Mouse (Mus musculus): ENCODE data around the gene Gpr176. TPM values are rescaled to one million over a fixed set of nuclear protein-coding genes. Genes with fewer than 3 reads are reported as not detected.

The Gpr176 gene
- polyA plus RNA-seq, 1 experiment, result 4.7 TPM

DNA sequence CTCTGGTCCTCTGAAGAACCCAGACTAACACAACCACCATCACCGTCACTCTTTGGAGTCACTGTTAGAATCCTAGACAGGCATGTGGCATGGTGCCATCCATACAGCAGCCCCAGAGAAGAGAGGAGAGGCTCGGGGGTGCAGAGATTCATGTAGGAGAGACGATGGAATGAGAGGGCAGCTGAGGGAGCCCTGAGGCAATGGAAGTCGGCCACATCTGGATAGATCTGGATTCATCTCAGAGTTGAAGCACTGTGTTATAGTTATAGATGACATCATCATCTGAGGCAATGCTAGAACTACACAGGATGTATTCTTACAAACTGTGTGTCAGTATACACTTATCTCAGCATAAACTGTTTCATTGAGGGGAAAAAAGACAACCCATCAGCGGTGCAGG lies 54.0 kb downstream of the Gpr176 start:
- H3ac ChIP-seq (ENCODE audit: control insufficient read depth, insufficient read length, low read depth), result no peak overlapping the region
- TF ChIP-seq CTCF (IDR thresholded peaks at IDR 0.05; ENCODE audit: control insufficient read depth, insufficient read depth, insufficient read length), result no peak
- TF ChIP-seq MAX (IDR thresholded peaks at IDR 0.05), result no peak
- TF ChIP-seq FOSL1 (IDR thresholded peaks at IDR 0.05; ENCODE audit: insufficient read depth, low read length, poor library complexity, severe bottlenecking), result no peak
- no peaks in the 10 kb centered on the region for H3K36me3 ChIP-seq (ENCODE audit: control insufficient read depth, insufficient read depth)
- H3K4me3 ChIP-seq (ENCODE audit: insufficient read depth, poor library complexity, severe bottlenecking), result no peak overlapping the region
- no peaks in the 10 kb centered on the region for H3K79me3 ChIP-seq (ENCODE audit: low read depth)
- H3K27me3 ChIP-seq (ENCODE audit: control insufficient read depth, insufficient read depth, insufficient read length), result no peaks in the 10 kb centered on the region
- H3K79me2 ChIP-seq (ENCODE audit: control insufficient read depth, insufficient read depth), result no peaks in the 10 kb centered on the region

DNA sequence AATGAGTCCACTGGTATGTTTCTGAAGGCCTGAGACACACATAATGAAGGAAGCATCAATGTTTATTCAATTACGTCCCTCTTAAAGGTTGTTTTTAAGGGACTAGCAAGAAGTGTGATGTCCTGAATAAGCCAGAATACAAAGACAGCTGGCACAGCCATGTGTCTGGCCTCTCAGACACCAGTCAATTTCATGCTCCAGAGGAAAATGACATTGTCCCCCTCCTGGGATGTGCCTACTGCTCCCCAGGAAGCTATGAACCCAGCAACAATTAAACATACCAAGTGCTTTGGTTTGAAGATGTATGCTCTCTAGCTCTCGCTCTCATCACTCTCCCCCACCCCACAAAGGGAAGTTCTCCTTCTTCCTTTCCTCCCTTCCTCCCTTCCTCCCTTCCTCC lies 56.3 kb downstream of the Gpr176 start:
- Histone ChIP-seq H3K36me3 (ENCODE audit: control insufficient read depth, insufficient read depth) (no peaks in the 10 kb centered on the region), H3K4me3 (ENCODE audit: insufficient read depth, poor library complexity, severe bottlenecking) (no peak overlapping the region), H3K27me3 (ENCODE audit: control insufficient read depth, insufficient read depth, insufficient read length) (no peaks in the 10 kb centered on the region), H3K79me2 (ENCODE audit: control insufficient read depth, insufficient read depth) (no peaks in the 10 kb centered on the region), H3K79me3 (ENCODE audit: low read depth) (no peaks in the 10 kb centered on the region), H3ac (ENCODE audit: control insufficient read depth, insufficient read length, low read depth) (no peak overlapping the region)
- no peak for TF ChIP-seq CEBPB (IDR thresholded peaks at IDR 0.05; ENCODE audit: low read depth)
- no peak for TF ChIP-seq CTCF (IDR thresholded peaks at IDR 0.05; ENCODE audit: control insufficient read depth, insufficient read depth, insufficient read length)
- no peak for TF ChIP-seq MAX (IDR thresholded peaks at IDR 0.05)
- TF ChIP-seq MYOD1 (IDR thresholded peaks at IDR 0.05; ENCODE audit: control insufficient read depth, insufficient read length, low read depth), result no peak
- TF ChIP-seq USF1 (IDR thresholded peaks at IDR 0.05; ENCODE audit: low read depth), result no peak
- no peak for TF ChIP-seq MYOG (IDR thresholded peaks at IDR 0.05; ENCODE audit: control insufficient read depth, extremely low read depth, insufficient read length)
- TF ChIP-seq FOSL1 (IDR thresholded peaks at IDR 0.05; ENCODE audit: insufficient read depth, low read length, poor library complexity, severe bottlenecking), result no peak

DNA sequence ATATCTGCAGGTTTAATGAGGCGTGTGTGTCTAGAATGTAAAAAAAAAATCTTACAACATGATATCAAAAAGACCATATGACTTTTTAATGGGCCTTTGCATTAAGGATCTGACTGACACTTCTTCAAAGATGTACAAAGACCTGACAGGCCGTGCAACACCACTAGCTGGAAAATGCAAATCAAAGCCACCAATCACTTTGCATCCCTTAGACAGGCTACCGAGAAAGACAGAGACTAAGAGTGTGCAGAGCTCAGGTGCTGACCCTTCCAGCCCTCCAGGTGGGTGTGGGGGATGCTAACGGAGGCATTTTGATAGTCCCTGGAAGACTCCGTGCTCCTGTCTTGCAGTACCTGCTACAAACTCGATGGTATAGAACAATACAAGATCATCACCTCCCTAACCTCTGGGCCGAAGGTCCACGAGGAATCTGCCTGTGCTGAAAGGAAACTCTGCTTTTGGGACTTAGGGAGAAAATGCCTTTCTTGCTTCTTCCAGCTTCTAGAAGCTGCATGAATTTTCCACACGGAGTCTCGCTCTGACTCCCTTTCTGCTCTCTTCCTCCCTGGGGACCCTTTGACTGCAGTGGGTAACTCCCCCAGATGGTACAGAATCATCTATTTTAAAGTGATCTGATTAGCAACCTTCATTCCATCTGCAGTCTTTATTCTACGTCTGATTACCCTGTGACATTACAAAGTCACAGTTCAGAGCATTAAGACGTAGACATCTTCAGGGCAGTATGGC lies 57.4 kb downstream of the Gpr176 start:
- Histone ChIP-seq H3K27me3 (ENCODE audit: control insufficient read depth, insufficient read depth, insufficient read length) (no peaks in the 10 kb centered on the region), H3K4me3 (ENCODE audit: insufficient read depth, poor library complexity, severe bottlenecking) (no peak overlapping the region), H3K36me3 (ENCODE audit: control insufficient read depth, insufficient read depth) (no peaks in the 10 kb centered on the region), H3ac (ENCODE audit: control insufficient read depth, insufficient read length, low read depth) (no peak overlapping the region), H3K79me2 (ENCODE audit: control insufficient read depth, insufficient read depth) (no peaks in the 10 kb centered on the region), H3K79me3 (ENCODE audit: low read depth) (no peaks in the 10 kb centered on the region)
- TF ChIP-seq MYOG (IDR thresholded peaks at IDR 0.05; ENCODE audit: control insufficient read depth, extremely low read depth, insufficient read length), result no peak
- TF ChIP-seq FOSL1 (IDR thresholded peaks at IDR 0.05; ENCODE audit: insufficient read depth, low read length, poor library complexity, severe bottlenecking), result no peak
- TF ChIP-seq CTCF (IDR thresholded peaks at IDR 0.05; ENCODE audit: control insufficient read depth, insufficient read depth, insufficient read length), result no peak

GRCm38 (mm10) chr2:118307561-118307960 lies 65.7 kb downstream of the Gpr176 start:
- Histone ChIP-seq H3K4me3 (ENCODE audit: insufficient read depth, poor library complexity, severe bottlenecking) (no peak overlapping the region), H3ac (ENCODE audit: control insufficient read depth, insufficient read length, low read depth) (no peak overlapping the region), H3K27me3 (ENCODE audit: control insufficient read depth, insufficient read depth, insufficient read length) (no peaks in the 10 kb centered on the region), H3K36me3 (ENCODE audit: control insufficient read depth, insufficient read depth) (no peaks in the 10 kb centered on the region), H3K79me3 (ENCODE audit: low read depth) (no peaks in the 10 kb centered on the region), H3K79me2 (ENCODE audit: control insufficient read depth, insufficient read depth) (no peaks in the 10 kb centered on the region)
- TF ChIP-seq MAX (IDR thresholded peaks at IDR 0.05), result no peak
- TF ChIP-seq MYOD1 (IDR thresholded peaks at IDR 0.05; ENCODE audit: control insufficient read depth, insufficient read length, low read depth), result no peak
- no peak for TF ChIP-seq FOSL1 (IDR thresholded peaks at IDR 0.05; ENCODE audit: insufficient read depth, low read length, poor library complexity, severe bottlenecking)
- TF ChIP-seq MYOG (IDR thresholded peaks at IDR 0.05; ENCODE audit: control insufficient read depth, extremely low read depth, insufficient read length), result no peak
- no peak for TF ChIP-seq CEBPB (IDR thresholded peaks at IDR 0.05; ENCODE audit: low read depth)
- no peak for TF ChIP-seq USF1 (IDR thresholded peaks at IDR 0.05; ENCODE audit: low read depth)
- no peak for TF ChIP-seq CTCF (IDR thresholded peaks at IDR 0.05; ENCODE audit: control insufficient read depth, insufficient read depth, insufficient read length)

- no peak overlapping the region for H3K4me3 ChIP-seq (ENCODE audit: insufficient read depth, poor library complexity, severe bottlenecking)
- TF ChIP-seq MYOG (IDR thresholded peaks at IDR 0.05; ENCODE audit: control insufficient read depth, extremely low read depth, insufficient read length), result no peak
- no peak for TF ChIP-seq CTCF (IDR thresholded peaks at IDR 0.05; ENCODE audit: control insufficient read depth, insufficient read depth, insufficient read length)
- no peak for TF ChIP-seq MYOD1 (IDR thresholded peaks at IDR 0.05; ENCODE audit: control insufficient read depth, insufficient read length, low read depth)
- no peak for TF ChIP-seq FOSL1 (IDR thresholded peaks at IDR 0.05; ENCODE audit: insufficient read depth, low read length, poor library complexity, severe bottlenecking)
- no peak for TF ChIP-seq USF1 (IDR thresholded peaks at IDR 0.05; ENCODE audit: low read depth)
- no peak for TF ChIP-seq MAX (IDR thresholded peaks at IDR 0.05)
- no peak for TF ChIP-seq CEBPB (IDR thresholded peaks at IDR 0.05; ENCODE audit: low read depth)
- H3K79me3 ChIP-seq (ENCODE audit: low read depth), result no peaks in the 10 kb centered on the region
- H3K79me2 ChIP-seq (ENCODE audit: control insufficient read depth, insufficient read depth), result no peaks in the 10 kb centered on the region
- H3K27me3 ChIP-seq (ENCODE audit: control insufficient read depth, insufficient read depth, insufficient read length), result no peaks in the 10 kb centered on the region
- no peaks in the 10 kb centered on the region for H3K36me3 ChIP-seq (ENCODE audit: control insufficient read depth, insufficient read depth)
- H3ac ChIP-seq (ENCODE audit: control insufficient read depth, insufficient read length, low read depth), result no peak overlapping the region
Measured at GRCm38 (mm10) chr2:118306966-118307365, 66.3 kb downstream of the Gpr176 start.

DNA sequence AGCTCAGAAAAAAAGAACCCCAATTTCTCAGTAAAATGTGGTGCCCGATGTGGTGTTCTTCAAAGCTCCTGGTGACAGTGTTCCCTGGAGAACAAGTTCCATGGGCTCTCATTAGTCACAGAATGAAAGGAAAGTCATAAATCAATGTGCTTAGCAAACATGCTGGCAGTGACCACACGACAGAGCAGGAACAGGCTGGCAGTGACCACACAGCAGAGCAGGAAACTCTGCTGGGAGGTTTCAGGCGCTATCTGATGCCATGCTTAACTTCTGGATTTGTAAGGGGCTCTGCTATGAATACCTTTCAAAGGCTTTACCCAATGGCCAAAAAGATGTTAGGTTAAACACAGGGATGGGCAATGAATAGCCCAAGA lies 66.7 kb downstream of the Gpr176 start:
- TF ChIP-seq MYOG (IDR thresholded peaks at IDR 0.05; ENCODE audit: control insufficient read depth, extremely low read depth, insufficient read length) (no peak), USF1 (IDR thresholded peaks at IDR 0.05; ENCODE audit: low read depth) (no peak), CTCF (IDR thresholded peaks at IDR 0.05; ENCODE audit: control insufficient read depth, insufficient read depth, insufficient read length) (no peak), FOSL1 (IDR thresholded peaks at IDR 0.05; ENCODE audit: insufficient read depth, low read length, poor library complexity, severe bottlenecking) (no peak), MYOD1 (IDR thresholded peaks at IDR 0.05; ENCODE audit: control insufficient read depth, insufficient read length, low read depth) (no peak), MAX (IDR thresholded peaks at IDR 0.05) (no peak), CEBPB (IDR thresholded peaks at IDR 0.05; ENCODE audit: low read depth) (no peak)
- no peaks in the 10 kb centered on the region for H3K36me3 ChIP-seq (ENCODE audit: control insufficient read depth, insufficient read depth)
- no peaks in the 10 kb centered on the region for H3K27me3 ChIP-seq (ENCODE audit: control insufficient read depth, insufficient read depth, insufficient read length)
- H3K79me2 ChIP-seq (ENCODE audit: control insufficient read depth, insufficient read depth), result no peaks in the 10 kb centered on the region
- H3ac ChIP-seq (ENCODE audit: control insufficient read depth, insufficient read length, low read depth), result no peak overlapping the region
- H3K4me3 ChIP-seq (ENCODE audit: insufficient read depth, poor library complexity, severe bottlenecking), result no peak overlapping the region
- no peaks in the 10 kb centered on the region for H3K79me3 ChIP-seq (ENCODE audit: low read depth)

Measured in C2C12 (cell line).